Mouse (Mus musculus): Measurements from ENCODE around the gene Npvf.

GRCm38 (mm10) chr6:50681491-50681890, 27.3 kb upstream of the Npvf start:
- TF ChIP-seq CTCF (IDR thresholded peaks at IDR 0.05; ENCODE audit: extremely low read depth, insufficient read depth, insufficient read length, insufficient replicate concordance): no peak
- TF ChIP-seq POLR2A (IDR thresholded peaks at IDR 0.05; ENCODE audit: low read depth, low read length): no peak
